Mouse (Mus musculus) limb, embryonic 11.5 days (tissue): ENCODE results near the gene 1500009C09Rik. TPM values are rescaled to one million over a fixed set of nuclear protein-coding genes. Genes with fewer than 3 reads are reported as not detected.

Experiments
- ATAC-seq: fragments of 200-750 bp; cut with Nextera tagmentation; 2 replicates; pipeline ENCODE4 v1.8.0; 2017; ENCODE audit warnings: low read depth; ENCODE audit not compliant: insufficient number of reproducible peaks, low FRiP score, low TSS enrichment
- DNase-seq: peaks from one replicate; pipeline ENCODE4 v3.0.0-alpha.2; 2015; ENCODE audit warnings: low spot score
- H3K27ac ChIP-seq: fragments of 300-500 bp; sonication (generic); replicated peaks from 2 replicates; pipeline ENCODE4 v1.5.1; 2014; ENCODE audit warnings: low read depth, mild to moderate bottlenecking, low read length
- H3K27me3 ChIP-seq: fragments of 300-500 bp; sonication (generic); 2 replicates; pipeline ENCODE4 v1.6.1; 2014; ENCODE audit warnings: mild to moderate bottlenecking, low read length, mixed read lengths; ENCODE audit not compliant: control insufficient read depth, insufficient read depth
- H3K36me3 ChIP-seq: fragments of 300-500 bp; sonication (generic); 2 replicates; pipeline ENCODE4 v1.6.1; 2014; ENCODE audit warnings: mild to moderate bottlenecking, low read length, moderate library complexity, mixed read lengths; ENCODE audit not compliant: control insufficient read depth, insufficient read depth
- H3K4me1 ChIP-seq: fragments of 300-500 bp; sonication (generic); 2 replicates; pipeline ENCODE4 v1.6.1; 2014; ENCODE audit warnings: low read length, mixed read lengths; ENCODE audit not compliant: control insufficient read depth, insufficient read depth
- H3K4me2 ChIP-seq: fragments of 300-500 bp; sonication (generic); 2 replicates; pipeline ENCODE4 v1.6.1; 2014; ENCODE audit warnings: low read depth, mild to moderate bottlenecking, moderate library complexity; ENCODE audit not compliant: severe bottlenecking
- H3K4me3 ChIP-seq: fragments of 300-500 bp; sonication (generic); 2 replicates; pipeline ENCODE4 v1.5.1; 2014; ENCODE audit warnings: low read depth, low read length
- H3K9ac ChIP-seq: fragments of 300-500 bp; sonication (generic); 2 replicates; pipeline ENCODE4 v1.6.1; 2014; ENCODE audit warnings: mild to moderate bottlenecking, low read length
- H3K9me3 ChIP-seq: fragments of 300-500 bp; sonication (generic); 2 replicates; pipeline ENCODE4 v1.6.1; 2016; ENCODE audit warnings: low read length; ENCODE audit not compliant: control insufficient read depth
- WGBS: fragments of 180-500 bp; shearing (Covaris S2); extraction: QIAGEN DNeasy Blood & Tissue Kit; methylation state at CpG from one replicate; pipeline ENCODE4 v1.1.7; 2014; 5-methylcytosine and 5-hydroxymethylcytosine counted together
- polyA plus RNA-seq: library from polyadenylated mRNA; unstranded; fragments of >200 nt; fragmentation: Nextera tagmentation; extraction: Ambion mirVana; gene quantifications from 2 replicates; pipeline ENCODE4 v1.2.1, GENCODE M21; 2014

Gene 1500009C09Rik
- polyA plus RNA-seq, 1 experiment from 2014 or later = not detected

DNA sequence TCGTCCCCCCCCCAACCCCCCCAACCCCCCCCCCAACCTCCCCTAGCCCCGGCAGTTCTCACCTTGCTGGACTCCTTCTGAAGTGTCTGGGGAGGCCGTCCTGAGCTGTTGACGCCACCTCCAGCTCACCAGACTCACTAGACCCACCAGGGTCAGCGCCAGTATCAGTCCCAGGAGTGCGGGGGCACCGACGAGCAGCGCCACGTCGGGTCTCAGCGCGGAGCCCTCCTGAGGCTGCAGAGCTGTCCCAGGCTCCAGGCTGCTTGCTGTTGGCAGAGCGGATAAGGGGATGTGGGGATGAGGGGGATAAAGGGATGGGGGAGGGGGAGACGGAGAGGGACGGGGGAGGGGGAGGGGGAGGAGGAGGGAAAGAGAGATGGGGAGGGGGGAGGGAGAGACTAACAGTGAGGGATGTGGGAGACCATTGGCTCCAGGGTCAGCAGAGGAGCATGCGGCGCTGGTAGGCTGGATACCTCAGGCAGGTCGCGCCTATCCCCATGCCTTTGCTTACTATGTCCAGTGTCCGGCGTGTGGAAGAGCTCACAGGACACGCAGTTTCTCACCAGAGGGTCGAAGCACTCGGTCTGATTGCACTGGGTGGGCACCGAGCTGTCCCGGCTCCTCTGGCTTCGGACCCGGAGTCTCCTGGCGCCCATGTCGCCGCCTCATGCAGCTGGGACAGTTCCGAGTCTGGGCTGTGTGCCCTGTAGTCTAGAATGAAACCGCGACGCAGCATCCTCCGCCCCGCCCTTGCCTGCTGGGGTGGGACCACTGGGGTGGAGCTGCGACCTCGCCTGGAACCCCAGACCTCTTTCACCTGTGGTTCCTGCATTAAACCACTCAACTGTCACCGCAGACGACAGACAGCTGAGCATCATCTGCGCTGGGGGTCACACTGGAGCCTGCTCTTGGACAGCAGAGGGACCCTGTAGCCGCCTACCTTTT is 28.3 kb upstream of the 1500009C09Rik start, which contains the start of gene Tnfrsf13c:
Gene Tnfrsf13c, minus strand, starts transcription at position 713 of the 945 bp plus-strand sequence.
- Histone ChIP-seq H3K4me1 (no peaks in the 10 kb centered on the region; the same call in 1 of the 2 replicates), H3K4me3 (peak within 1 kb of the TSS; percentile 27), H3K27me3 (peaks cover 23% of the 10 kb centered on the region), H3K9me3 (no peaks in the 10 kb centered on the region), H3K36me3 (no peaks in the 10 kb centered on the region), H3K27ac (no peak within 1 kb of the TSS), H3K4me2 (peak within 1 kb of the TSS; percentile 56), H3K9ac (0 out of 2 replicates have a peak within 1 kb of the TSS, but pooled peaks have one; percentile 12)
- ATAC-seq (no peak), DNase-seq (no peak)
- 2% methylated on average over 44 of the region's 44 CpGs for WGBS

DNA sequence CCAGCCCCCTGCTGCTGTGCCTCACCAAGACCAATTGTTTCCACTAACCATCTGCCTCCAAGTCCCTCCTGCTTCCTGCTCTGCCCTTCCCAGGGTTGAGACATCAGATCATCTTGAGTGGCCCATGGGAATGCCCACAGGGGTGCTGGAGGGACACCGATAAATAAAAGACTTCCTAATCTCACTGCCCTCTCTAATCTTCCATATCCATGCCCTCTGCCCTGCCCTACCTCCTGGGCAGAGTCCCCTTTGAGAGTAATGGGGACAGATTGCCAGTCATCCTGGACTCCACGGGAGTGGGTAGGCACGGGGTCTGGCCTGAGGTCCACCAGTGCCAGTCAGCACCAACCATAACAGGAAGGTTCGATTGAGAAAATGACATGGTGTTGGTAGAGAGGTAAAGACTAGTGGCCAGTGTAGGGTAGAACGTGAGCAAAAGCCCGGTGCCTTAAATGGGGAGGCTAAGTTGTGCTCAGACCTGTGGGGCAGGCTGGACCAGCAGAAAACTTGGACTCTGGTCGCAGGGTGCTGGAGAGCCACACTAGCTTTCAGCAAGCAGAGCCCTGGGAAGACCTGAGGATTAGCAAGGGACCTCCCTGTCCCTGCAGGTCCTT is 27.5 kb upstream of the 1500009C09Rik start:
- peaks cover 23% of the 10 kb centered on the region for H3K27me3 ChIP-seq
- 35% methylated on average over 7 of the region's 7 CpGs for WGBS
- no peak overlapping the region for H3K9ac ChIP-seq
- DNase-seq = no peak
- no peak overlapping the region; the same call in 1 of the 2 replicates for H3K4me2 ChIP-seq
- H3K27ac ChIP-seq = no peak overlapping the region
- no peaks in the 10 kb centered on the region for H3K36me3 ChIP-seq
- H3K9me3 ChIP-seq = no peaks in the 10 kb centered on the region
- no peak overlapping the region for H3K4me3 ChIP-seq
- no peak; the same call in 1 of the 2 replicates for ATAC-seq
- H3K4me1 ChIP-seq = no peaks in the 10 kb centered on the region; the same call in 1 of the 2 replicates

DNA sequence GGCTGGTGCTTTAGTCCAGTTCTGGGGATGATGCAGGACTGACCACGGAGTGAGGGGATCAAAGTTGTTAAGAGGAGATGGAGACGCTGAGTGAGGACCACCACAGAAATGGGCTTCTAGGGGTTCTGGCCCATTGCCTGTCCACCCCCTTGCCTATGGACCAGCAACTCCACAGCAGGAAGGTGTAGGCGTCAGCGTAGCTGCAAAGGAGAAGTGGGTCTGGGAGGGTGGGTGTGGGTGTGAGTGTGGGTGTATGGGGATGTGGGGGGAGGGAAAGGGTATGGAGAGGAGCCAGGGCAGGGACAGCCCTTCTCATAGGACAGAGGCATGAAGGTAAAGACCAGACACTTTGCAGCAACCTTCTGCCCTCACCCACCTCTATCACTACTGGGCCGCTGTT is 26.4 kb upstream of the 1500009C09Rik start:
- 92% methylated on average over 5 of the region's 5 CpGs for WGBS
- Histone ChIP-seq H3K9me3 (no peaks in the 10 kb centered on the region), H3K27ac (no peak overlapping the region), H3K9ac (no peak overlapping the region), H3K4me1 (no peaks in the 10 kb centered on the region; the same call in 1 of the 2 replicates), H3K4me2 (no peak overlapping the region), H3K36me3 (no peaks in the 10 kb centered on the region), H3K4me3 (no peak overlapping the region), H3K27me3 (peaks cover 23% of the 10 kb centered on the region)
- ATAC-seq = no peak
- DNase-seq = no peak

DNA sequence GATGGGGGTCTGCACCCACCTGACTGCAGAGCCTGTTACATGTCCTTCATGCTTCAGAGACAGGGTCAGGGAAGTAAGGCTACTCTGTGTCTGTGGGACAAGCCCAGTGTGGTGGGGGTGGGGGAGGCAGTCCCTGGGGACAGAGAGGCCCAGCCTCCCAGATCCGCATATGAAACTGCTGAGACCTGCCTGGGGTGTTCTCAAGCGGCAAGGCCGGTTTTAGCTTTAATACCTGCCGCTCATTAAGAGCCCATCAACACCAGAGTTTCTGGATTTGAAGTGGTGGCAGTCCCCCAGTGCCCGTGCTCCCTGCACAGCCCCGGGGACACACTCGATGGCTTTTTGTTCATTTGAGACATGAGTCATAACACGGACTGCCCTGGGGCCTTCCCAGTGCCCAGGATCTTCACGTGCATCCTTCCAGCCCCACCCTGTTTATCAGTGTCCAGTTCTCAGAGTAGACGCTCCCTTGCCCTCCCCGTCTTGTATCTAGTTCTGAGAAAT is 22.6 kb upstream of the 1500009C09Rik start:
- Histone ChIP-seq H3K4me2 (no peak overlapping the region), H3K9me3 (no peaks in the 10 kb centered on the region), H3K4me1 (no peaks in the 10 kb centered on the region), H3K27me3 (peaks cover 8% of the 10 kb centered on the region), H3K27ac (no peak overlapping the region), H3K4me3 (no peak overlapping the region), H3K36me3 (no peaks in the 10 kb centered on the region), H3K9ac (0 out of 2 replicates have a peak overlapping the region, but pooled peaks have one; percentile 27)
- DNase-seq = no peak
- 39% methylated on average over 11 of the region's 11 CpGs for WGBS
- ATAC-seq = no peak

DNA sequence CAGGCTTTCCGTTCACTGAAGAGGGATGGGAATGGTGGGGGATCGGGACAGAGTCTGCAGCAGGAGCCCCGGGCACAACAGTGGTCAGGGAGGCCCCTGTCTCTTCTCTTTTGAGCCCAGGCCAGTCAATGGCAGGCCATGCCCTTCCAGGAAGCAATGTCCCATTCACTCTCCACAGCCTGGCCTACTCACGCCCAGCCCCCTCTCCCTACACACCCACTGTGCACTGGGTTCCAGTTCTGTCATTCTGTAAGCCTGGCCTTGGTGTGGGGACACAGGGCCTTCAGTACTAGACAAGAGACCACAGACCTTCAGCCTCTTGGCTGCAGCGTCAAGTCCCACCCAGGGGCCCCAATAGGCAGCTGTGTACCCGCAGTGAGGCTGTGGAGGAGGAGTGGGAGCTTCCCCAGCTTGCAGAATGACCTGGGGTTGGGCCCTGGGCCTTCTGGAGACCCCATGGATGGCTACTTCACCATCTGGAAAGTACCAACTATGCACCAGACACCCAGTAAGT is 22.0 kb upstream of the 1500009C09Rik start:
- ATAC-seq = no peak
- Histone ChIP-seq H3K27ac (no peak overlapping the region), H3K36me3 (no peaks in the 10 kb centered on the region), H3K27me3 (peaks cover 3% of the 10 kb centered on the region), H3K9me3 (no peaks in the 10 kb centered on the region), H3K4me1 (no peaks in the 10 kb centered on the region), H3K4me3 (no peak overlapping the region), H3K4me2 (no peak overlapping the region), H3K9ac (no peak overlapping the region)
- 76% methylated on average over 6 of the region's 6 CpGs for WGBS
- DNase-seq = no peak

DNA sequence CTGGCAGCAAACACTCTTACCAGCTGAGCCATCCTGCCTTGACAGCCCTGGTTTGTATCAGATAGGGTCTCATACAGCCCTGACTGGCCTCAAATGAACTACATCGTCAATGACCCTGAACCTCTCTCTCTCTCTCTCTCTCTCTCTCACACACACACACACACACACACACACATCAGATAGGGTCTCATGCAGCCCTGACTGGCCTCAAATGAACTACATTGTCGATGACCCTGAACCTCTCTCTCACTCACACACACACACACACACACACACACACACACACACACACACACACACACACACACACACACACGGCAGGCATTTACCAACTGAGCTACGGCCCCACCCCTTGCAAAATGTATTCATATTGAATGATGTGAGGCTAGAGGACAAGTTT is 21.1 kb upstream of the 1500009C09Rik start:
- H3K9ac ChIP-seq = no peak overlapping the region
- H3K27me3 ChIP-seq = no peaks in the 10 kb centered on the region
- 96% methylated on average over 4 of the region's 4 CpGs for WGBS
- H3K27ac ChIP-seq = no peak overlapping the region
- H3K4me1 ChIP-seq = no peaks in the 10 kb centered on the region
- H3K4me3 ChIP-seq = no peak overlapping the region
- no peak overlapping the region for H3K4me2 ChIP-seq
- ATAC-seq (no peak), DNase-seq (no peak)
- H3K9me3 ChIP-seq = no peaks in the 10 kb centered on the region
- H3K36me3 ChIP-seq = no peaks in the 10 kb centered on the region

DNA sequence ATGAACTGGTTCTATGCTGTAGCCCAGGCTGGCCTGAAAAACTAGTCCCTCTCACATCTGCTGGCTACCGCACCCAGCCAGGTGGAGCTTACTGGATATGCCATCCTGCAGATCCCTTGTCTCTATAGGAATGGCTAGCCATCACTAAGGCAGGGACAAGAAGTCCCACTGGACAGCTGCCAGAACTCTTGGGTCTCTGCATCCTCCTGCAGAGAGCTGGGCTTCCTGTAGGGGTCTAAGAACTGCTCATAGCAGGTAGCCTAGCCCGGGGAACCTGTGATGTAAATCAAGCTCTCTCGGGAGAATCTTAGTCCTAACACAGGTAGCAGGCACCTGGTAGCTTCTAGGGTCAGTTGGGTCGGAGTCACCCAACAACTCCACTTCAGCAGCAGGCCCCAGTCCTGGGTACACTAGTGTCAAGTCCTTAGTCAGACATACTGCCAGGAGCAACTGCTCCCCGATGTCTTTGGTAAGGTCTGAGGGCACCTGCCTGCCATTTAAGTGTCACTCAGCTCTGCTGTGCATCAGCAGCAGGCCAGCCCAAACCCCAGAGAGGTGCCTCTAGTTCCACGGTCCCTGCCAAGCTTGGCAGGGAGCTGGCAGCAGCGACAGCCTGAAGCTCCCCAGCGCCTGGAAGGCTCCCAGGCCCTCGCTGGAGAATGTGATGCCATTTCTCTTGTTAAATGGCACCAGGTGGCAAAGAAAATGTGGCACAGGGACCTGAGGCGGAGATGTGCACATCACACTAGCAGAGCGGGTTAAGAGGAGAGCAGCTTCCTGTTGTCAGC is 20.4 kb upstream of the 1500009C09Rik start:
- no peak for DNase-seq
- H3K4me3 ChIP-seq = no peak overlapping the region
- H3K27ac ChIP-seq = no peak overlapping the region
- no peak overlapping the region for H3K9ac ChIP-seq
- 70% methylated on average over 11 of the region's 11 CpGs for WGBS
- H3K4me1 ChIP-seq = no peaks in the 10 kb centered on the region
- no peaks in the 10 kb centered on the region for H3K9me3 ChIP-seq
- no peaks in the 10 kb centered on the region for H3K27me3 ChIP-seq
- ATAC-seq = no peak
- H3K4me2 ChIP-seq = no peak overlapping the region
- H3K36me3 ChIP-seq = no peaks in the 10 kb centered on the region

DNA sequence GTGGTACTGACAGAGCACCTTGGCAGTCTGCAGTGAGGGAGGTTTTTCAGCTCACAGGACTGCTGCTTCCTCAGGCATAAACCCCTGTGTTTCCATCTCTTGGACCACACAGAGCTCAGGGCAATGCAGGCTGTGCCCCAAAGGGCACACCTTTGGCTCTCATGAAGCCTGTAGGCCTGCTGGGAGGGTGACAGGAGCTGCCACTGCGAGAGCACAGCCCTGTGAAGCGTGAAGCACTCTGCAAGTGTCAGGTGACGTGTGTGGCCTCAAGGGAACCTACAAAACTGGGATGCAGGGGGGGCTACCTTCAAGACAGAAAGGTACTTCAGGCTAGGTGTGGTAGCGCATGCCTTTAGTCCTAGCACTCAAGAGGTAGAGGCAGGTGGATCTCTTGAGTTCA is 19.5 kb upstream of the 1500009C09Rik start:
- ATAC-seq (no peak), DNase-seq (no peak)
- Histone ChIP-seq H3K27me3 (no peaks in the 10 kb centered on the region), H3K9ac (no peak overlapping the region), H3K27ac (no peak overlapping the region), H3K4me2 (no peak overlapping the region), H3K4me1 (no peaks in the 10 kb centered on the region), H3K36me3 (no peaks in the 10 kb centered on the region), H3K9me3 (no peaks in the 10 kb centered on the region), H3K4me3 (no peak overlapping the region)
- WGBS = 66% methylated on average over 4 of the region's 4 CpGs
